Mouse (Mus musculus) heart, embryonic 15.5 days (tissue): Measurements from ENCODE around the gene Gm11983. TPM values are rescaled to one million over a fixed set of nuclear protein-coding genes. Genes with fewer than 3 reads are reported as not detected.
"Not testable (repeated sequence)": the region's sequence is repeated elsewhere in the genome, so short reads cannot be mapped to it uniquely, and the experiment has no call there.

Source experiments
- ATAC-seq: fragments of 200-750 bp; cut with Nextera tagmentation; replicated peaks from 2 replicates; pipeline ENCODE4 v1.8.0; 2017; ENCODE audit warnings: low read depth, moderate TSS enrichment; ENCODE audit not compliant: insufficient number of reproducible peaks, insufficient read depth, low FRiP score
- H3K27ac ChIP-seq: fragments of 300-500 bp; sonication (generic); 2 replicates; pipeline ENCODE4 v1.5.1; 2015; ENCODE audit warnings: mild to moderate bottlenecking, inconsistent platforms
- H3K27me3 ChIP-seq: fragments of 300-500 bp; sonication (generic); 2 replicates; pipeline ENCODE4 v1.6.1; 2015; ENCODE audit warnings: inconsistent platforms
- H3K36me3 ChIP-seq: fragments of 300-500 bp; sonication (generic); 2 replicates; pipeline ENCODE4 v1.6.1; 2015; ENCODE audit warnings: mild to moderate bottlenecking, inconsistent platforms
- H3K4me1 ChIP-seq: fragments of 300-500 bp; sonication (generic); replicated peaks from 2 replicates; pipeline ENCODE4 v1.6.1; 2015; ENCODE audit warnings: inconsistent platforms
- H3K4me2 ChIP-seq: fragments of 300-500 bp; sonication (generic); 2 replicates; pipeline ENCODE4 v1.6.1; 2015; ENCODE audit warnings: inconsistent platforms, mild to moderate bottlenecking, moderate library complexity
- H3K4me3 ChIP-seq: fragments of 300-500 bp; sonication (generic); 2 replicates; pipeline ENCODE4 v1.5.1; 2015; ENCODE audit warnings: mild to moderate bottlenecking, inconsistent platforms
- H3K9ac ChIP-seq: fragments of 300-500 bp; sonication (generic); 2 replicates; pipeline ENCODE4 v1.6.1; 2015; ENCODE audit warnings: mild to moderate bottlenecking, inconsistent platforms
- H3K9me3 ChIP-seq: fragments of 300-500 bp; sonication (generic); replicated peaks from 2 replicates; pipeline ENCODE4 v1.6.1; 2016; ENCODE audit warnings: inconsistent platforms
- WGBS: fragments of 180-500 bp; shearing (Covaris S2); methylation state at CpG from one replicate; pipeline ENCODE4 v1.1.7; 2015; ENCODE audit warnings: mixed read lengths; 5-methylcytosine and 5-hydroxymethylcytosine counted together
- polyA plus RNA-seq: library from polyadenylated mRNA; unstranded; fragments of >200 nt; fragmentation: Nextera tagmentation; extraction: Ambion mirVana; gene quantifications from 2 replicates; pipeline ENCODE4 v1.2.1, GENCODE M21; 2015

Gm11983 gene
- not detected in 2 replicates for polyA plus RNA-seq

GRCm38 (mm10) chr11:6837554-6837953 lies at the start of gene Gm11983:
Gene Gm11983, minus strand, starts transcription at chr11:6837654.
- no peak for ATAC-seq
- 74% methylated on average over 1 of the region's 1 CpGs for WGBS

DNA sequence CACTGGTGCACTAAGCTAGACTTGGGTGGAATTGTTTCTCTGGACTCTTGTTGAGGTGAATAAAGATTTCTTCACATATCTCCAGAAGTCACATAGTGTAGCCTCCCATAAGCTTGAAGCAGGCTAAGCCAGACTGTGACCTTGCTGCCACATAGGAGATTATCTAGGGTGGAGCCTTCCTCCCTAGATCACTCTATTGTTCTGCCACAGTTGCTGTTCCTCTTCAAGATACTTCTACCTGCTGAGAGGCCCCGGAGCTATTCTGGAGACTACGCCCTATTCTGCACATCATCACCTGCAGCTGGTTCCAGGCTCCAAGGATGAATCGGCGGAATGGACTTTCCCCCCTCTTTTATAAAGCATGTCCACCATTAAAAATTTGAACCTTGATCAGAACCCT lies 45.6 kb upstream of the Gm11983 start:
- not testable (repeated sequence) for ATAC-seq

More at GRCm38 (mm10) chr11:6837554-6837953, at the start of gene Gm11983:
- H3K9me3 ChIP-seq, result no peaks in the 10 kb centered on the region
- no peak within 1 kb of the TSS for H3K4me2 ChIP-seq
- no peaks in the 10 kb centered on the region for H3K27me3 ChIP-seq
- no peak within 1 kb of the TSS for H3K4me3 ChIP-seq
- no peak within 1 kb of the TSS for H3K9ac ChIP-seq
- H3K27ac ChIP-seq, result no peak within 1 kb of the TSS
- no peaks in the 10 kb centered on the region for H3K4me1 ChIP-seq
- no peaks in the 10 kb centered on the region for H3K36me3 ChIP-seq

DNA sequence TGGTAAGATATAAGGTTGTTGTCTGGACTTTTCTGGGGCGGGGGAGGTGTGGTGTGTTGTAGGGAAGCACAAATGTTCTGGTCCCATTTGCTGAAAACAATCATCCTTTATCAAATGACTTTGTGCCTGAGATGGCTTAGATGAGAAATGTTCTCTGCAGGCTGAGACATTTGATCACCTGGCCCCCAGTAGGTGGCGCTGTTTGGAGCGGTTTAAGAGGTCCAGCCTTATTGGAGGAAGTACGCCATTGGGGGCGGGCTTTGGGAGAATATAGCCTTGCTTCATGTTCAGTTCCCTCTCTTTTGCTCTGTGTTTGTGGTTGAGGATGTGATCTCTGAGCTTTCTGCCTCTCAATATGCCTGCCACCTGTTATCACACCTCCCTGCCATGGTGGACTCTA lies 44.2 kb upstream of the Gm11983 start:
- Histone ChIP-seq H3K9ac (no peak overlapping the region), H3K36me3 (no peaks in the 10 kb centered on the region), H3K9me3 (no peaks in the 10 kb centered on the region), H3K4me2 (no peak overlapping the region), H3K4me1 (0 out of 2 replicates have a peak, but pooled peaks cover 5% of the 10 kb centered on the region), H3K27me3 (no peaks in the 10 kb centered on the region), H3K27ac (no peak overlapping the region), H3K4me3 (no peak overlapping the region)
- no peak for ATAC-seq
- WGBS, result 55% methylated on average over 5 of the region's 5 CpGs

More for the DNA sequence above, 45.6 kb upstream of the Gm11983 start:
- H3K9me3 ChIP-seq, H3K9ac ChIP-seq, H3K4me1 ChIP-seq, H3K27me3 ChIP-seq, H3K36me3 ChIP-seq, H3K4me3 ChIP-seq, H3K27ac ChIP-seq, H3K4me2 ChIP-seq: not testable (repeated sequence)
- WGBS, result 88% methylated on average over 4 of the region's 4 CpGs

DNA sequence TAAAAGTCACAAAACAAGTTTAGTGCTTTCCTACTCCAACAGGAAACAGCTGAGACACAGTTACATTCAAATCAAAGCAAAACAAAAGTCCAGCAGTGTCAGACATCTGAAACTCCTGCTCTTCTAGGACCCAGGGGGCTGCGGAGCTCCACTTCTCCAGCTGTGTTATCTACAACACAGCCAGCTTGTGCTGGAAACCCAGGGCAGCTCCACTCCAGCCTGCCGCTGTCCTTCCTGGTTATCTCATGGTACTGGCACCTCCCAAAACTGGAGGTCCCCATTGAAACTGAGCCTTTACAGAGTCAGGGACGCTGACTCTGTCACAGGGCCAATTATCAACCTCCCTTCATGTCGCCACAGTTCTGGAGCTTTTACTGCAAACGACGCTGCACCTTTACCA lies 40.3 kb upstream of the Gm11983 start:
- H3K4me3 ChIP-seq, result no peak overlapping the region
- H3K4me1 ChIP-seq, result 0 out of 2 replicates have a peak, but pooled peaks cover 5% of the 10 kb centered on the region
- H3K4me2 ChIP-seq, result no peak overlapping the region
- H3K9me3 ChIP-seq, result no peaks in the 10 kb centered on the region
- ATAC-seq, result no peak
- no peaks in the 10 kb centered on the region for H3K27me3 ChIP-seq
- no peak overlapping the region for H3K27ac ChIP-seq
- 22% methylated on average over 6 of the region's 6 CpGs for WGBS
- no peak overlapping the region for H3K9ac ChIP-seq
- H3K36me3 ChIP-seq, result no peaks in the 10 kb centered on the region

GRCm38 (mm10) chr11:6870947-6871346 lies 33.5 kb upstream of the Gm11983 start:
- no peaks in the 10 kb centered on the region for H3K9me3 ChIP-seq
- WGBS, result 66% methylated on average over 1 of the region's 1 CpGs
- H3K4me2 ChIP-seq, result no peak overlapping the region
- no peaks in the 10 kb centered on the region for H3K4me1 ChIP-seq
- H3K4me3 ChIP-seq, result no peak overlapping the region
- no peak for ATAC-seq
- H3K27me3 ChIP-seq, result no peaks in the 10 kb centered on the region
- no peak overlapping the region for H3K9ac ChIP-seq
- H3K36me3 ChIP-seq, result no peaks in the 10 kb centered on the region
- H3K27ac ChIP-seq, result no peak overlapping the region

GRCm38 (mm10) chr11:6865536-6865935 lies 28.1 kb upstream of the Gm11983 start:
- Histone ChIP-seq H3K27me3 (no peaks in the 10 kb centered on the region), H3K9me3 (no peaks in the 10 kb centered on the region), H3K4me3 (no peak overlapping the region), H3K27ac (no peak overlapping the region), H3K4me1 (no peaks in the 10 kb centered on the region), H3K36me3 (no peaks in the 10 kb centered on the region), H3K4me2 (no peak overlapping the region), H3K9ac (no peak overlapping the region)
- ATAC-seq, result no peak
- 82% methylated on average over 3 of the region's 3 CpGs for WGBS

DNA sequence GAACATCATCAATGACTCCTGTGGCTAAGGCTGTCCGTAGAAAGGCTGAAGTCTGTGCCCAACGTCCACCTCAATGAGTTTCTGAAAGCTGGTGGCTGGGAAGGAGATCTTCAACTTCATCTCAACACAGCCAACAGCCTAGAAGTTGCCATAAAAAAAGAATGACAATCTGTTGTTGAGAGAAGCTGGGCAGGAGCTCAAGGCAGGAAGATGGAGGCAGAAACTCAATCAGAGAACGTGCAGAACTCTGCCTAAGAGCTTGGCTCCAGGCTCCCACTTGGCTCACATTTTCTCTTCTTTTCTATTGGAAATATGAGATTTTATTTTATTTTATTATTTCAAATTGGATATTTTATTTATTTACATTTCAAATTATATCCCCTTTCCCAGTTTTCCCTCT lies 24.7 kb upstream of the Gm11983 start:
- Histone ChIP-seq H3K9ac (no peak overlapping the region), H3K4me1 (no peaks in the 10 kb centered on the region), H3K27me3 (no peaks in the 10 kb centered on the region), H3K36me3 (no peaks in the 10 kb centered on the region), H3K4me2 (no peak overlapping the region), H3K27ac (no peak overlapping the region), H3K4me3 (no peak overlapping the region), H3K9me3 (no peaks in the 10 kb centered on the region)
- no peak for ATAC-seq
- 75% methylated on average over 3 of the region's 3 CpGs for WGBS

GRCm38 (mm10) chr11:6859898-6860858 lies 22.7 kb upstream of the Gm11983 start:
- 48% methylated on average over 11 of the region's 11 CpGs for WGBS

GRCm38 (mm10) chr11:6859096-6859495 lies 21.6 kb upstream of the Gm11983 start:
- Histone ChIP-seq H3K4me2 (no peak overlapping the region), H3K27ac (no peak overlapping the region), H3K4me1 (no peaks in the 10 kb centered on the region), H3K36me3 (no peaks in the 10 kb centered on the region), H3K9me3 (no peaks in the 10 kb centered on the region), H3K9ac (no peak overlapping the region), H3K4me3 (no peak overlapping the region), H3K27me3 (no peaks in the 10 kb centered on the region)
- ATAC-seq, result no peak
- WGBS, result 85% methylated on average over 8 of the region's 8 CpGs

More at GRCm38 (mm10) chr11:6859898-6860858, 22.7 kb upstream of the Gm11983 start:
- H3K27ac ChIP-seq, result no peak overlapping the region
- no peaks in the 10 kb centered on the region for H3K27me3 ChIP-seq
- no peak for ATAC-seq
- H3K9me3 ChIP-seq, result no peaks in the 10 kb centered on the region
- no peaks in the 10 kb centered on the region for H3K4me1 ChIP-seq
- no peaks in the 10 kb centered on the region for H3K36me3 ChIP-seq
- H3K4me2 ChIP-seq, result no peak overlapping the region
- H3K4me3 ChIP-seq, result no peak overlapping the region
- no peak overlapping the region for H3K9ac ChIP-seq

DNA sequence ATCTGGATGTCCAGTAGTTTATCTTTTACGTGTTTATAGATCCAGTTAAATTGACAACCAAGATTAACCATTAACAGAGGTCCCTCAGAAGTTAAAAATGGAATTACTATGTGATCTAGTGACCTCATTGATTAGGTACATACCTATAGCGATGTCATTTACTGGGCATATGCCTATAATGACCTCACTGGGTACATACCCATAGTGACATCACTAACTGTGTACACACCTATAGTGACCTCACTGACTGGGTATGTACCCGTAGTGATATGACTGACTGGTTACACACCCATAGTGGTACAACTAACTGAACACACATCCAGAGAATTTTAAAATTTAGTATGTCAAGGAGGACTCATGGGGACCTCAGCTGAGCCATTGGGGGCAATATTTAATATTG lies 18.5 kb upstream of the Gm11983 start:
- H3K4me2 ChIP-seq, result no peak overlapping the region
- H3K9ac ChIP-seq, result no peak overlapping the region
- WGBS, result 82% methylated on average over 3 of the region's 3 CpGs
- H3K4me3 ChIP-seq, result no peak overlapping the region
- H3K27ac ChIP-seq, result no peak overlapping the region
- ATAC-seq, result no peak
- no peaks in the 10 kb centered on the region for H3K36me3 ChIP-seq
- no peaks in the 10 kb centered on the region for H3K4me1 ChIP-seq
- no peaks in the 10 kb centered on the region for H3K9me3 ChIP-seq
- H3K27me3 ChIP-seq, result no peaks in the 10 kb centered on the region

GRCm38 (mm10) chr11:6853366-6853765 lies 15.9 kb upstream of the Gm11983 start:
- not testable (repeated sequence) for H3K9me3 ChIP-seq, H3K27me3 ChIP-seq, H3K9ac ChIP-seq, H3K27ac ChIP-seq, H3K36me3 ChIP-seq, H3K4me3 ChIP-seq, H3K4me2 ChIP-seq, H3K4me1 ChIP-seq, ATAC-seq
- WGBS, result 76% methylated on average over 4 of the region's 4 CpGs

DNA sequence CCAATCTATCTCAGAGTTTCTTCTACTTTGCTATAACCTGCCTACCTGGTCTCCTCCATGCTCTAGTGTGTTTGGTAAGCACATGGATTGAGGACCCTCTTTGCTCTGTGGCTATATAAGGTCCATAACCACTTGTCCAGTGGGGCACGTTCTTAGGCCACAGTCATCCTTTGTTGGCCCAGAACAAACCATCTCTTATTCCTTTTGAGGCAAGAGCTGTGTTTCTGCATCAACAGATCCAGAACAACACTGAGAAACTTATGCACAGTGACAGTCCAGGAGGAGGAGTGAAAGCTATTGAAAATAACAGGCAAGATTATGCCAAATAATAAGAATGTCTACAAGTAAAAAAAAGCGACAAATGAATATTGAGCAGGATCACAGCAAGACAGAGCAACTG lies 6.4 kb upstream of the Gm11983 start:
- Histone ChIP-seq H3K27ac (no peak overlapping the region), H3K36me3 (no peaks in the 10 kb centered on the region), H3K4me1 (peaks cover 3% of the 10 kb centered on the region; the same call in 1 of the 2 replicates), H3K9me3 (no peaks in the 10 kb centered on the region), H3K4me3 (no peak overlapping the region), H3K9ac (no peak overlapping the region), H3K4me2 (no peak overlapping the region), H3K27me3 (no peaks in the 10 kb centered on the region)
- 84% methylated on average over 2 of the region's 2 CpGs for WGBS
- no peak for ATAC-seq
